Mouse (Mus musculus) hindbrain, embryonic 15.5 days (tissue): ENCODE measurements around the gene Dnajc4. TPM values are rescaled to one million over a fixed set of nuclear protein-coding genes. Genes with fewer than 3 reads are reported as not detected.

ENCODE experiments used
- ATAC-seq: fragments of 200-750 bp; cut with Nextera tagmentation; 2 replicates; pipeline ENCODE4 v1.8.0; 2017; ENCODE audit warnings: low read depth, moderate number of reproducible peaks, moderate TSS enrichment; ENCODE audit not compliant: low FRiP score
- H3K27ac ChIP-seq: fragments of 300-500 bp; sonication (generic); replicated peaks from 2 replicates; pipeline ENCODE4 v1.5.1; 2015; ENCODE audit warnings: mild to moderate bottlenecking, inconsistent platforms
- H3K27me3 ChIP-seq: fragments of 300-500 bp; sonication (generic); 2 replicates; pipeline ENCODE4 v1.6.1; 2015; ENCODE audit warnings: control low read depth, inconsistent platforms
- H3K36me3 ChIP-seq: fragments of 300-500 bp; sonication (generic); 2 replicates; pipeline ENCODE4 v1.6.1; 2015; ENCODE audit warnings: control low read depth, inconsistent platforms
- H3K4me1 ChIP-seq: fragments of 300-500 bp; sonication (generic); replicated peaks from 2 replicates; pipeline ENCODE4 v1.6.1; 2015; ENCODE audit warnings: control low read depth, inconsistent platforms
- H3K4me2 ChIP-seq: fragments of 300-500 bp; sonication (generic); 2 replicates; pipeline ENCODE4 v1.6.1; 2015; ENCODE audit warnings: moderate library complexity, mild to moderate bottlenecking, inconsistent platforms
- H3K4me3 ChIP-seq: fragments of 300-500 bp; sonication (generic); 2 replicates; pipeline ENCODE4 v1.5.1; 2015; ENCODE audit warnings: mild to moderate bottlenecking, inconsistent platforms
- H3K9ac ChIP-seq: fragments of 300-500 bp; sonication (generic); 2 replicates; pipeline ENCODE4 v1.6.1; 2015; ENCODE audit warnings: inconsistent platforms
- H3K9me3 ChIP-seq: fragments of 300-500 bp; sonication (generic); 2 replicates; pipeline ENCODE4 v1.6.1; 2016; ENCODE audit warnings: control low read depth, inconsistent platforms
- WGBS: fragments of 180-500 bp; shearing (Covaris S2); methylation state at CpG from one replicate; pipeline ENCODE4 v1.1.7; 2015; 5-methylcytosine and 5-hydroxymethylcytosine counted together
- polyA plus RNA-seq: library from polyadenylated mRNA; unstranded; fragments of >200 nt; fragmentation: Nextera tagmentation; extraction: Ambion mirVana; gene quantifications from 2 replicates; pipeline ENCODE4 v1.2.1, GENCODE M21; 2015

The Dnajc4 gene
- polyA plus RNA-seq, 1 experiment from 2014 or later = 24.2 TPM

DNA sequence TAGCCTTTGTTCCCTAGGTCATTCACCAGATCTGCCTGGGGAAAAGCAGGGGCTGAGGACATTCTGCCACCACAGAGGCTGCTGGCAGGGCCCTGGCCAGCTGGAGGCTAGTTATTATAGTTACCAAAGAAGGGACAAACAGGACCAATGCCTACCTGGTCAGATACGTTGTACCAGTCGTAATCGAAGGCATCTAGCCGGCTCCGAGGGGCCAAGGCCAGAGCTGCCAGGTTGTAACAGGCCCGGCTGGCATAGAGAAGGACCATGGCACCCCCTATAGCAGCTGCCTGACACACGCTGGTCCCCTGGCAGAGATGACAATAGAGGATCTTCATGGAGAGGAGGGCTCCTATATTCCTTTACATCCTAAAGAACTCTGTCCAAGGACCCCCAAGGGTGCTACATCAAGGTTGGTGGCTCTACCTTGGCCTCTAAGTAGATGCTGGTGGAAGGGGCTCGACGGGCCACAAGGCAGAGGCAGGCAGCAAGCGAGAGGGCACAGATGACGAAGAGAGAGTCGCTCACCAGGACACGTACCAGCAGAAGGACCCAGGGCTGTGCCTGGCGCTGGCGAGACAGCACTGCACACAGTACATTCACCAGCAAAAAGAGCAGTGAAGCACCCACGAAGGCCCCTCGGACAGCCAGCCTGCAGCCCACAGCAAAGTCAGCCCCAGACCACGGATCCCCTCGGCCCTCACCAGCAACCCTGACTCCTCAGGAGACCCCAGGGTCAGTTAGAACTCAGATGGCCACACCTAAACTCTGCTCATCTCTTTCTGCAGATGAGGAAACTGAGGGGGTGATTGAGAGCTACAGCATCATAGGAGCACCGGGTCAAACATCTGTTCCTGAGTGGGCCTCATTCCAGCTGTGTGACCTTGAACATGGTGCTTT lies 53.0 kb downstream of the Dnajc4 start:
- ATAC-seq = no peak
- Histone ChIP-seq H3K9ac (peak overlapping the region; percentile 94), H3K36me3 (no peaks in the 10 kb centered on the region), H3K27ac (no peak overlapping the region), H3K4me3 (peak overlapping the region; percentile 94), H3K4me2 (peak overlapping the region; percentile 98), H3K9me3 (no peaks in the 10 kb centered on the region), H3K27me3 (peaks cover 26% of the 10 kb centered on the region; the same call in 1 of the 2 replicates), H3K4me1 (peaks cover 53% of the 10 kb centered on the region)
- WGBS = 89% methylated on average over 20 of the region's 20 CpGs

Other genes with a start within 250 kb of the Dnajc4 start
- 13.3 and 15.8 TPM in 2 replicates for gene Rps6ka4, start 151.9 kb downstream of the Dnajc4 start, polyA plus RNA-seq
- gene Ccdc88b, start 134.4 kb downstream of the Dnajc4 start, polyA plus RNA-seq = 0.79 and 1.1 TPM in 2 replicates
- 104 TPM in 2 replicates for gene Trmt112, start 82.9 kb downstream of the Dnajc4 start, polyA plus RNA-seq
- gene Prdx5, start 82.5 kb downstream of the Dnajc4 start, polyA plus RNA-seq = 375 and 392 TPM in 2 replicates
- 17.5 and 18.7 TPM in 2 replicates for gene Esrra, start 70.8 kb downstream of the Dnajc4 start, polyA plus RNA-seq
- gene Catsperz, start 67.2 kb downstream of the Dnajc4 start, polyA plus RNA-seq = 2.0 and 3.1 TPM in 2 replicates
- gene Kcnk4, start 58.1 kb downstream of the Dnajc4 start, polyA plus RNA-seq = 9.0 and 13.1 TPM in 2 replicates
- gene Bad, start 50.7 kb downstream of the Dnajc4 start, polyA plus RNA-seq = 90.1 and 99.1 TPM in 2 replicates
- 64.0 and 79.2 TPM in 2 replicates for gene Gpr137, start 50.1 kb downstream of the Dnajc4 start, polyA plus RNA-seq
- 210 and 211 TPM in 2 replicates for gene Ppp1r14b, start 17.6 kb downstream of the Dnajc4 start, polyA plus RNA-seq
- 13.6 and 14.0 TPM in 2 replicates for gene Plcb3, start 16.1 kb downstream of the Dnajc4 start, polyA plus RNA-seq
- gene Fkbp2, start 12.1 kb downstream of the Dnajc4 start, polyA plus RNA-seq = 147 and 160 TPM in 2 replicates
- gene Vegfb, start 4.9 kb downstream of the Dnajc4 start, polyA plus RNA-seq = 63.9 and 67.5 TPM in 2 replicates
- 22.8 and 23.9 TPM in 2 replicates for gene Nudt22, start 3.5 kb upstream of the Dnajc4 start, polyA plus RNA-seq
- gene Trpt1, start 3.6 kb upstream of the Dnajc4 start, polyA plus RNA-seq = 21.5 and 21.8 TPM in 2 replicates
- 4.5 and 5.2 TPM in 2 replicates for gene Fermt3, start 26.9 kb upstream of the Dnajc4 start, polyA plus RNA-seq
- 218 and 229 TPM in 2 replicates for gene Stip1, start 47.4 kb upstream of the Dnajc4 start, polyA plus RNA-seq
- gene Macrod1, start 64.2 kb upstream of the Dnajc4 start, polyA plus RNA-seq = 5.5 and 6.1 TPM in 2 replicates
- 9.8 and 11.1 TPM in 2 replicates for gene Flrt1, start 113.2 kb upstream of the Dnajc4 start, polyA plus RNA-seq
- 233 and 239 TPM in 2 replicates for gene Otub1, start 213.7 kb upstream of the Dnajc4 start, polyA plus RNA-seq
- gene Cox8a, start 225.0 kb upstream of the Dnajc4 start, polyA plus RNA-seq = 1,050 and 1,125 TPM in 2 replicates
- gene Naa40, start 248.6 kb upstream of the Dnajc4 start, polyA plus RNA-seq = 62.2 and 66.2 TPM in 2 replicates